8 mouse cellular contexts compared by ENCODE assay signal in genomic region chr10:108162297-108163020, GRCm38 (mm10). TPM values are rescaled to one million over a fixed set of nuclear protein-coding genes. Genes with fewer than 3 reads are reported as not detected.
DNase-seq lines count a peak whose midpoint lies in the region; ATAC-seq and TF ChIP-seq lines count a peak whose summit lies in the region.

No protein-coding gene starts in this region.

- no peak for TF ChIP-seq EP300 in liver, embryonic 14.5 days (IDR thresholded peaks at IDR 0.05; ENCODE audit: low read depth)

- peak overlapping the region; percentile 66 for H3K4me2 ChIP-seq in forebrain, embryonic 13.5 days
- peak overlapping the region; percentile 64 for H3K4me2 ChIP-seq in hindbrain, postnatal 0 days (ENCODE audit: low read depth, low read length)
- H3K4me2 ChIP-seq in liver, embryonic 14.5 days (ENCODE audit: low read depth), result peak overlapping the region; percentile 83
- peak overlapping the region; percentile 71 for H3K4me2 ChIP-seq in neural tube, embryonic 14.5 days (ENCODE audit: low read depth, low read length)

- no peak for TF ChIP-seq CTCF in lung, adult 2 months (IDR thresholded peaks at IDR 0.05; ENCODE audit: insufficient read depth, low read length)
- no peak for TF ChIP-seq CTCF in hindbrain, postnatal 0 days (IDR thresholded peaks at IDR 0.05; ENCODE audit: low read depth)
- no peak for TF ChIP-seq CTCF in liver, embryonic 14.5 days (IDR thresholded peaks at IDR 0.05; ENCODE audit: low read depth)

- H3K36me3 ChIP-seq in forebrain, embryonic 13.5 days (ENCODE audit: poor library complexity, severe bottlenecking), result no peaks in the 10 kb centered on the region
- H3K36me3 ChIP-seq in hindbrain, postnatal 0 days (ENCODE audit: insufficient read depth, low read length), result no peaks in the 10 kb centered on the region
- no peaks in the 10 kb centered on the region for H3K36me3 ChIP-seq in liver, embryonic 14.5 days (replicated peaks; ENCODE audit: control insufficient read depth, insufficient read depth, low read depth)
- H3K36me3 ChIP-seq in neural tube, embryonic 14.5 days (ENCODE audit: control insufficient read depth, insufficient read depth, low read length), result no peaks in the 10 kb centered on the region

- peaks cover 20% of the 10 kb centered on the region for H3K4me1 ChIP-seq in lung, adult 2 months (ENCODE audit: control insufficient read depth, insufficient read depth, low read length)
- peaks cover 32% of the 10 kb centered on the region for H3K4me1 ChIP-seq in forebrain, embryonic 13.5 days
- no peaks in the 10 kb centered on the region; the same call in none of the 2 replicates for H3K4me1 ChIP-seq in hindbrain, postnatal 0 days (ENCODE audit: insufficient read depth, low read length)
- peaks cover 0 to 10% of the 10 kb centered on the region in 2 experiments; a peak in 2 of 4 replicates for H3K4me1 ChIP-seq in liver, embryonic 14.5 days (replicated peaks; ENCODE audit: control insufficient read depth in 2 of 2, insufficient read depth in 2 of 2, low read length in 1 of 2)
- peaks cover 17% of the 10 kb centered on the region for H3K4me1 ChIP-seq in neural tube, embryonic 14.5 days (ENCODE audit: control insufficient read depth, insufficient read depth, low read length)

- H3K9me3 ChIP-seq in forebrain, embryonic 13.5 days (replicated peaks), result no peaks in the 10 kb centered on the region
- no peaks in the 10 kb centered on the region for H3K9me3 ChIP-seq in hindbrain, postnatal 0 days (ENCODE audit: low read length)
- H3K9me3 ChIP-seq in liver, embryonic 14.5 days (ENCODE audit: control insufficient read depth, low read length), result no peaks in the 10 kb centered on the region
- no peaks in the 10 kb centered on the region for H3K9me3 ChIP-seq in neural tube, embryonic 14.5 days (ENCODE audit: control insufficient read depth, low read length)

- ATAC-seq in forebrain, embryonic 13.5 days, result peak; percentile 60
- ATAC-seq in hindbrain, postnatal 0 days, result peak; percentile 66
- peak; percentile 67 for ATAC-seq in liver, embryonic 14.5 days (ENCODE audit: insufficient read depth)
- ATAC-seq in neural tube, embryonic 14.5 days (ENCODE audit: low read depth), result peak; percentile 62

- H3K27me3 ChIP-seq in forebrain, embryonic 13.5 days, result no peaks in the 10 kb centered on the region
- H3K27me3 ChIP-seq in hindbrain, postnatal 0 days (ENCODE audit: insufficient read depth, low read length), result no peaks in the 10 kb centered on the region
- H3K27me3 ChIP-seq in liver, embryonic 14.5 days (ENCODE audit: control insufficient read depth, insufficient read depth, low read length), result no peaks in the 10 kb centered on the region
- H3K27me3 ChIP-seq in neural tube, embryonic 14.5 days (ENCODE audit: control insufficient read depth, insufficient read depth, low read length), result no peaks in the 10 kb centered on the region; the same call in 1 of the 2 replicates

- peak overlapping the region; percentile 98 for H3K27ac ChIP-seq in forebrain, embryonic 13.5 days
- peak overlapping the region; percentile 99 for H3K27ac ChIP-seq in hindbrain, postnatal 0 days
- H3K27ac ChIP-seq in liver, embryonic 14.5 days, result peak overlapping the region; percentile 60
- peak overlapping the region; percentile 99 for H3K27ac ChIP-seq in neural tube, embryonic 14.5 days (ENCODE audit: low read depth, low read length)

- no peak for TF ChIP-seq POLR2A in lung, adult 2 months (IDR thresholded peaks at IDR 0.05; ENCODE audit: borderline replicate concordance, extremely low read depth, low read depth, low read length)

- peak; percentile 74 for DNase-seq in lung, adult 2 months
- DNase-seq in lung, postnatal 4 days, result no peak
- peak; percentile 62 for DNase-seq in adrenal gland, postnatal 10 days
- DNase-seq in hindbrain, postnatal 0 days (ENCODE audit: low spot score), result peak; percentile 32
- DNase-seq in liver, embryonic 14.5 days (ENCODE audit: low read depth in 3 of 3, low spot score in 3 of 3), result no peak
- peak; percentile 43 to 65 for DNase-seq in urinary bladder, postnatal 4 days (ENCODE audit: low spot score in 2 of 2)

- H3K4me3 ChIP-seq in lung, adult 2 months (replicated peaks; ENCODE audit: extremely low read depth, low read depth, low read length), result peak overlapping the region; percentile 95
- H3K4me3 ChIP-seq in forebrain, embryonic 13.5 days, result peak overlapping the region; percentile 98
- H3K4me3 ChIP-seq in hindbrain, postnatal 0 days (ENCODE audit: low read length), result peak overlapping the region; percentile 86
- peak overlapping the region; percentile 75 to 93 for H3K4me3 ChIP-seq in liver, embryonic 14.5 days (ENCODE audit: insufficient read depth in 1 of 2, low read depth in 2 of 2, low read length in 2 of 2)
- H3K4me3 ChIP-seq in neural tube, embryonic 14.5 days (ENCODE audit: low read depth, low read length), result peak overlapping the region; percentile 99

- peak overlapping the region; percentile 98 for H3K9ac ChIP-seq in forebrain, embryonic 13.5 days
- H3K9ac ChIP-seq in hindbrain, postnatal 0 days (replicated peaks; ENCODE audit: low read length), result peak overlapping the region; percentile 99
- H3K9ac ChIP-seq in liver, embryonic 14.5 days (replicated peaks), result peak overlapping the region; percentile 96
- peak overlapping the region; percentile 99 for H3K9ac ChIP-seq in neural tube, embryonic 14.5 days (replicated peaks; ENCODE audit: low read depth, low read length)

- under 1% methylated on average over 79 of the region's 79 CpGs for WGBS in lung, adult 2 months
- under 1% methylated on average over 61 of the region's 79 CpGs for WGBS in forebrain, embryonic 13.5 days
- 2% methylated on average over 60 of the region's 79 CpGs for WGBS in hindbrain, postnatal 0 days
- WGBS in liver, embryonic 14.5 days (ENCODE audit: insufficient replicate concordance), result under 1% methylated on average over 77 of the region's 79 CpGs
- WGBS in neural tube, embryonic 14.5 days, result 1% methylated on average over 62 of the region's 79 CpGs

RNA-seq across cellular contexts. Expression of gene Ppp1r12a, which starts 0.5 kb away (rescaled TPM):
- polyA plus RNA-seq in lung, adult 2 months (2012; rRNA removed), result 21.1 and 32.9 TPM in 2 replicates
- total RNA-seq in adrenal gland, postnatal 10 days (2021), result 10 to 100 TPM; 83.4 to 92.2 TPM
- polyA plus RNA-seq in forebrain, embryonic 13.5 days (2015; fragmentation: Nextera tagmentation; extraction: Ambion mirVana), result 75.8 and 81.4 TPM in 2 replicates
- 52.3 and 52.7 TPM in 2 replicates for total RNA-seq in hindbrain, postnatal 0 days (2014; rRNA removed)
- polyA plus RNA-seq in hindbrain, postnatal 0 days (2015; fragmentation: Nextera tagmentation; extraction: Ambion mirVana), result 52.0 and 61.8 TPM in 2 replicates
- polyA plus RNA-seq in liver, embryonic 14.5 days (2012; rRNA removed), result 13.2 and 18.7 TPM in 2 replicates
- polyA plus RNA-seq in liver, embryonic 14.5 days (2014; fragmentation: Nextera tagmentation; extraction: Ambion mirVana), result 27.2 and 32.5 TPM in 2 replicates
- 81.7 and 82.8 TPM in 2 replicates for polyA plus RNA-seq in neural tube, embryonic 14.5 days (2014; fragmentation: Nextera tagmentation; extraction: Ambion mirVana)

Comparison
In these comparisons a context has a peak if more than half of its experiments do, and no peak if none do; other contexts are left out.
1. DNase-seq: peak in lung, adult 2 months (single experiment), adrenal gland, postnatal 10 days (single experiment), hindbrain, postnatal 0 days (single experiment) and urinary bladder, postnatal 4 days (2 of 2); none in lung, postnatal 4 days (0 of 2) and liver, embryonic 14.5 days (0 of 3).
2. Peak in every context shown above with its lines, with median percentiles within 50 percentile points of each other: H3K4me3 ChIP-seq, ATAC-seq, H3K27ac ChIP-seq, H3K4me2 ChIP-seq and H3K9ac ChIP-seq.